Mouse (Mus musculus) embryonic fibroblast, embryonic 13.5 days (primary cell): ENCODE results near the gene Cep295nl.

Experiments used
- CTCF ChIP-seq: IDR thresholded peaks from 2 replicates; pipeline ENCODE4 v1.5.1; 2011; ENCODE audit warnings: mild to moderate bottlenecking, control low read depth, low read length, moderate library complexity, borderline replicate concordance; ENCODE audit not compliant: insufficient read depth
- POLR2A ChIP-seq: IDR thresholded peaks from 2 replicates; pipeline ENCODE4 v1.6.1; 2011; ENCODE audit warnings: low read depth, mild to moderate bottlenecking, control low read depth, low read length, moderate library complexity

DNA sequence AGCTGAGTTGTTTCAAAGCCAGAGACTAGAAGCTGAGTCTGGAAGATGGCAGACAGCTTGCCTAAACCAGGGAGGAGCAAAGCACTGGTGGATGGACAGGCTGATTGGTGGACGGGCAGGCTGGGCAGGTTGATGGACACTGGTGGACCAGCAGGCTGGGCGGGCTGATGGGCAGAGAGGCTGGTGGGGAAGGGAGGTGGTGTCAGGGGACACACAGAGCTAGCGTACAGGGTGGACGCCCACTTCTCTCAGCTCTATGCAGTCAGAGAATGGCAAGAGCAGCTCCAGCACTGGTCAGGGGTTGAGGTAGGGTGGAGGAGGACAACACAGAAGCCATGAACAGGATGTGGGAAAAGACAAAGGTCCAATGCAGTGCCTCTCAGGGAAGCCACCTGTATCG lies 27.0 kb upstream of the Cep295nl start:
- TF ChIP-seq CTCF: no peak
- no peak for TF ChIP-seq POLR2A
